Mouse (Mus musculus) lung, adult 18-20 months (tissue): ENCODE data around the gene Itgb3bp.

Experiments used
- DNase-seq, 2 experiments: peaks; one replicate each; pipeline ENCODE4 v3.0.0; 2022; ENCODE audit warnings: mixed read lengths in 2 of 2

The Itgb3bp gene

GRCm38 (mm10) chr4:99931240-99931580, 1.6 kb upstream of the Itgb3bp start:
- DNase-seq, result no peak

DNA sequence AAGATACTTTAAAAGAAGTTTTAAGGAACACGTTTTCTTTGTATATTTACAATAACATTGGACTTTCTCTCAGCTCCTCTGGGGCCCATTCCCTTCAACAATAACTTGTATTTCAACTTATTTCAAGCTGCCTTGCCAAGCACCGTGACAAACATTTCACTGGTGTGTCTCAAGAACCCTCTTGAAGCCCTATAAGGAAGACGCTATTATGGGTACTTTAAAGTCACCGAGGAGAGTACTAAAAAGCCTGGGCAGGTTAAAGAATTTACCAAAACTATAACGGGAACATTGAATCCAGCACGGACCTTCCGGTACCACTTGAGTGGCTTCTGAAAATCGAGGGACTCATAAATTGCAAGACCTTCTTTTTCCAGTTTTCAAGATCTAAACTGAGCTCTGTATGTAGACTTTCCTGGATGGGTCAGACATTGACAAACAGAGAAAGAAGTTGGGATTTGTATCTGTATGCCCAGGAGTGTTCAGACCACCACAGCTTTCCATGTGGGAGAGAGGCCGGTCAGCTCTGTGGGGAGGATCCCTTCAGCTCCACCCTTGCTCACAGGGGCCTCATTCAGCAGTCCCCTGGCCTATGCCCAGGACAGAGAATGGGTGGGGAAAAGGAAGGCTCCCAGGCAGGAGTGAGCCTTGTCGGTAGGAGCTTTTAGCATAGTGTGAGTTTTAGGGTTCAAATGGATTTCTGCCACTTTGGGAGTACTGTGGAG, 1.1 kb upstream of the Itgb3bp start:
- peak; percentile 39 to 52 for DNase-seq

GRCm38 (mm10) chr4:99929149-99929612, 432 bp downstream of the Itgb3bp start, which contains the start of gene Pgm1:
TSS of gene Pgm1 (plus strand) at chr4:99929414.
- peak; percentile 91 to 93 for DNase-seq

DNA sequence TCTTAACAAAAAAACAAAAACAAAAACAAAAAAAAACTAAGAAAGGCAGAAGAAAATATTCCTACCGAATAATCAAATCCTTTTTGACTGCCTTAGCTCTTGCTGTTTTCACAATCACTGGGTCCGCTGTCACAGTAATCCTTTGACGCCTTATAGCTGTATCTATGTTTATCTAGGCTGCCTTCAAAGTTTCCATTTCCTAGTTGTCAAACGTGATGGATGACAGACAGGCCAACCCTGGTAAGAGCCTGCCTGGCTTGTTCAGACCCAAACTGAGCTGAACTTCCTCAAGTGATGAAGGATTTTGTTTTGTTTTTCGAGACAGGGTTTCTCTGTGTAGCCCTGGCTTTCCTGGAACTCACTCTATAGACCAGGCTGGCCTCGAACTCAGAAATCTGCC, 1.1 kb downstream of the Itgb3bp start:
- no peak for DNase-seq

DNA sequence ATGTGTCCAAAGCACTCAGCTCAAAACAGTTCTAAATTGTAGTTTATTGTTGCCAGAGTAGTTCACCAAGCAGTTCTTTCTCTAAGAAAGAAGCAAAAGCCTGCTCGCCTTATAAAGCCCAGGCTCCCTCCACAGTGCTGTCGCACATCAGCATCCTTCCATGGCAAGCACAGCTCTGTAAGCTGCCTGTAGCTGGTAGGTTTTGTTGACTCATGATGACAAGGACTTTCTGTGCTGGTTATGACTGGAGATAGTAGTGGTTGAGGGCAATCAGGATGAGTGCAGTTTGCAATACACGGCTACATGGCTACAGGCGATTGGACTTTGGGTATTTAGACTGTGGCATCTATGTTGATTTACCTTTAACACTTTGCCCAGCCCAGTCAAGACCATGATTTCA, 3.2 kb downstream of the Itgb3bp start:
- DNase-seq, result no peak

DNA sequence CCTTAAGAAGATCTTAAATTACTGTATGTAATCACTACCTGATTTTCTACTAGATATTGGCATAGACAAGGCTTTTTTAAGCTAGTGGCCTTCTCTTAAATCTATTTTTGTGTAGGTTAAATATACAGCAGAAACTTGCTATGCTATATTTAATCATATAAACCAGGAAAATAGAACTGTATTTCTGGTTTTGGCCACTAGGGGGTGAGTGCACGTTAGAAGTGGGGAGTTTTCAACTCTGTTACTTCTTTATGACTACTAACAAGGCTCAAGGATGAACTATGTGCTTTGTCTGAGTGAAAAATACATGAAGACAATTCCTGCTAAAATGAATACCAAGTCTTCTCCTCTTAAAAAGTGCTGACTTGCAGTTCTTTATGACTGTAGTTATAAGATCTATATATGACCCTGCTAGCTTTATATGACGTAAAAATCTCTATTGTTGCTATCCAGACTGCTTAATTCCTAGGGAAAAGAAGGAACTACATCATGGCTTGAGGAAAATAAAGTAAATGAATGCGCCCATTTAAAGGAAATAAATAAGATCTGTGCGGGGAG, 15.6 kb downstream of the Itgb3bp start:
- DNase-seq, result no peak

GRCm38 (mm10) chr4:99882405-99882804, 47.2 kb downstream of the Itgb3bp start:
- no peak for DNase-seq

DNA sequence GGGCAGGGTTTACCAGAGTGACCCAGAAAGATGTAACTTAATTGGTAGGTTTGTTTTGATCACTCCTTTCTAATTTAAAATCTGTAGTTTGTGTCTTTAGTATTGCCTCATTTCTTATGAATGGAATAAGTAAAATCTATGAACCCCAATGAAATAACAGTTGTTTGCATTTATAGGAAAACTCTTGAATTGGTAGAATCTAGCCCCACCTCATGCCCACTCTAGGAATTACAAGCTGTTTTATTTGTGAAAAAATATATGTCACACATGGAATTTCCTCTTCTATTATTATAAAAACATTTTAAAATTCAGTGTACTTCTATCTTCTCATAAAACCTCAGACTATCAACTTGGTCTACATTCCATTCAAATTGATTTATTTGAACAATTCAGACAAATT, 47.7 kb downstream of the Itgb3bp start:
- peak in 1 of 2 experiments; percentile 4 for DNase-seq

DNA sequence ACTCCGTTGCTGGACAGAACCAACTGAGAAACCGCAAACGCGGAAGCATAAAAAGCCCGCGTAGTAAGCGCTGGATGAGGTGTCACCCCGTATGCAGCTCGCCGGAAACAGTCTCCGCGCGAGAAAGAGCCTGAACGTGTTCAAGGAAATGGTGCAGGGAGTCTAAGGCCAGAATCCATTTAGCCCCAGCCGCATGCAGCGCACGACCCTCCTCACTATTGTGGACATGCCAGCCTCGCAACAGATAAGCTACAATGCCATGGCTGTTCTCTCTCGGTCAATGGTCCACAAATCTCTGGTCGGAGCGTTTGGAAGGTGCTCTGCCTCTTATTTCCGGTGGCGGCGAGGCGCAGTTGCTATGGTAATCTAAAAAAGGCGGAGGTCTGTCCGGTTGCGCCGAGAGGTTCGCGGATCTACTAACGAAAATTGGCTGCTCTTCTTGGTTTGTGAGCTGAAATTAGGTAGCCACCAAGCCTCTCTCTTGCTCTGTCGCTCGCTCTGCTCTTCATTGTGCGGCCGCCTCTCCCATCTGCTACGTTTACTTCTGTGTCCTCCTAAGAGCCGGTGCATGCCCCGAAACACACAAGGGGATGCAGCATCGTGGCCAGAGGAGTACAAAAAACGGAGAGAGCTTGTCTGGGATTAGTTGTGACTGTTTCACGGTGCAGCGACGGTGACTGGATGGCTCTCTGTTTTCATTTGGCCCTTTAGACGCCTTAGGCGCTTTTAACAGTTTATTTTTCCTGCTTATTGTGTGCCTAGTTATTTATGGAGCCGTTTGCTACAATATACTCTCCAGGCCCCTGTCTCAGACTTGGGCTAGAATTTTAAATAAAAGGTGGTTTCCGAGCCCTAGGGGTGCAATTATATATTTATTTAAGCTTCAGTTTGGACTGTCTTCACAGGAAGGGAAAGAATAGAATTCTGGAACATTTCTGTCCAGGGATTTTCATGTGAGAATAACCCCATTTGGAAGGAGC, 100.2 kb downstream of the Itgb3bp start, which contains the start of gene Efcab7:
TSS of gene Efcab7 (plus strand) at position 105 of the 980 bp plus-strand sequence.
- DNase-seq, result peak; percentile 79 to 81

DNA sequence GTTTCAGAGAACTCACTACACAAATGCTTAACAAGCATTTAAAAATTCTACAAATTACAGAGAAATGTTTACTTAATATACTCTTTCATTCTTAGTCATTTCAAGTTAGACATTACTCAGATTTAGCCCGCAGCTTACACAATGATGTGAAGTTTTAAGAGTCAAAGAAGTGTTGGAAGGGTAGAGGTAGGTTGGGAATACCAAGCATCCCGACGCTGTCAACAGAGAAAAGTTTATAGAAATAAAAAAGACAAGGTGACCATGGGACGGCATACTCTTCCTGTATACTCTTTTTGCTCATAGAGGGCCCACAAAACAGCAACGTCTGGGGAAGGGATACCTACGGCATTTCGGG, 100.9 kb downstream of the Itgb3bp start:
- DNase-seq, result no peak

DNA sequence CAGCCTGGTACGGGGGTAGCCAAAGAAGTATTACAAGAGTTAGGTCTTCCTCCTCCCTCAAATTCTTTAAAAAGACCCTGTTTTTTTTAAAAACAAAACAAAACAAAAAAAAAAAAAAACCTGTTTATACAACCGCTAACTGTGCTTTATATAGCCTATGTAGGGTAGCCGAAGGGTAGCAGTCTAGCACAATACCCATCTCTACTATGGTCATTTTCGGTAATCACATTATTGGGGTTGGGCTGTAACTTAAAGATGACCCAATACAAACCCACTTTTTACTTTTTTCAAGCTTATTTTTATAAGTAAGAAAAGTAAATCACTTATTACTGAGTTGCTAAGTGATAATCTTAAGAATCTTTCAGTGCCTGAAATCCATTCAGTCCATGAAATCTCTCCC, 101.3 kb downstream of the Itgb3bp start:
- DNase-seq, result no peak

DNA sequence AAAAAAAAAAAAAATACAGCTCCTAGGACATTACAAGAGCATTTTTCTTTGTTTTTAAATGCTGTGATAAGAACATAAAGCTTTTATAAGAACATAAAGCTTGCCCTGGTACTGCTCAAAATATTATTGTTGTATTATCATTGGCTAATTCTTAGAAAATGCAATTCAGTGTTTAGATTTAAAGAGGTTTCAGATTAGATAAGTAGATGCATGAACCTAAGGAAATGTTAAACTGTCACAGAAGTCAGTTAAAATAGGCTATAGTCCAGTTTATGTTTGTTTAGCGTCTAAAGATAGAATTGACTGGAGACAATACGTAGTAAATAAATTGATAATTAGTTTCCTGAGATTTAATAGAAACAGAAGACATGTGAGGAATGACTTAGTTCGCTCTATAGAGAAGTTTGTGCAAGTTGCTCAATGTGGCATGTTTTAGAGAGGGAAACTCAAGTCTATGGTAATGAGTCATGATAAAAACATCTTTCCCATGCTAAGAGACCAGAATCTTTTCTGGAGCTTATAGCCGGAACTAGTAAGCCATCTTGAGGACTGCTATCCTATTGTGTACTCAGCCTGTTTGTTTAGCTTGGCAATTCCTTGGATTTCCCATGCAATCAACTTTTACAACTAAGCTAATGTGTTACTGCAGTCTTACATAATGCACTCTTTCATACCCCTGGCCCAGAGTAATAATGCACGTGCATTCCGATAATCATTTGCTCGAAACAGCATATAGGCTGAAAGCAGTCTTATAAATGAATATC, 112.7 kb downstream of the Itgb3bp start:
- DNase-seq, result no peak

DNA sequence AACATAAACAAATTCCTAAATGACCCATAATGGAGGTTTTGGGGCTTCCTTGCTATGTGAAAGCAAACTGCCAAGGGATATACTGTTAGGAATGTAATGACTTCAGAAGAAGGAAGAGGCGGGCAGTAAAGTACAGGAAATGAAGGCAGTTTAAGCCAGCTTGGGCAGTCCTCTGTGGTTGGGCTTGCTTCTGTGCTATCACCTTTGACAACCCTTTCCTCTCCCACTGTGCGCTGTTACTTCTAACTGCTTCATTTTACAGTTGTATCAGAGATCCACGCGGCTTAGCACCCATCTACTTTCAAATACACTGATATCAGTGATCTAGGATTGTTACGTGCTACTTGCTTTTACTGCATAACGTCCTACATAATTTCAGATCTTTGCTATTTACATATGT, 137.2 kb downstream of the Itgb3bp start:
- DNase-seq, result no peak

DNA sequence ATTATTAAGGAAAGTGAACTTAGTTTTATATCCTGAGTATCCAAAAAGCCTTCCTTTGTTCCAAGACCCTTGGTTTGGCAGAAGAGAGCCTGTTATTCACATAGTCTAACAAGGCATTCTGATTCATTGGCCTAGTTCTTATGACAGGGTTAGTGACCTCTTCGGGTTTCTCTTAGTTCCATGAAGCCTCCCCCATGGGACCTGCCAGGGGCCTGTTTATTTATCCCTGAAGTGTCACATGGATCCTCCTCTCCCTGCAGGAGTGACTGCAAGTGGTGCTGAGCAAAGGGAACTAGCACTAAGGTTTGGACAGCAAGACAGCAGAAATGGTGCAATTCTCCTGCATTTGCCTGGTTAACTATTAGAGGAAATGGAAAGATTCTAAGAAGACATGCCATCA, 156.6 kb downstream of the Itgb3bp start:
- peak; percentile 9 for DNase-seq

GRCm38 (mm10) chr4:99770555-99770954, 159.1 kb downstream of the Itgb3bp start:
- peak in 1 of 2 experiments; percentile 10 for DNase-seq

DNA sequence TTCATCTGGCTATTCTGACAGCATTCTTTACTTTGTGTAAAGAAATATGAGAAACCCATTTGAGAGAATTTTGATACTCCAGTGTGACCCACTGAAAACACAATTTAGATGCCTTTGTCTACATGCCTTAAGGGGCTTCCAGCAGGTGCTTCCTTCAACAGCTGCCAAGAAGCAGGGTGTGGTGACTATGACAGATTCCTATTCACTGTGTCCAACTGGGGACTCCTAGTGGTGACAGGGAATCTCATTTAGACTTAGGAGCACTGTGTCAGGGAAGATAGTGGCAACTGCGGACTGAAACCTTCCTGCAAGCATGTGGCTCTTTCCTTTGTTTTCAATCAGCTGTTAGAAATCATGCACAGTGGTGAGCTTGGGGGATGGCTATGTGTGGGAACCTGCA, 162.9 kb downstream of the Itgb3bp start:
- peak in 1 of 2 experiments; percentile 13 for DNase-seq

DNA sequence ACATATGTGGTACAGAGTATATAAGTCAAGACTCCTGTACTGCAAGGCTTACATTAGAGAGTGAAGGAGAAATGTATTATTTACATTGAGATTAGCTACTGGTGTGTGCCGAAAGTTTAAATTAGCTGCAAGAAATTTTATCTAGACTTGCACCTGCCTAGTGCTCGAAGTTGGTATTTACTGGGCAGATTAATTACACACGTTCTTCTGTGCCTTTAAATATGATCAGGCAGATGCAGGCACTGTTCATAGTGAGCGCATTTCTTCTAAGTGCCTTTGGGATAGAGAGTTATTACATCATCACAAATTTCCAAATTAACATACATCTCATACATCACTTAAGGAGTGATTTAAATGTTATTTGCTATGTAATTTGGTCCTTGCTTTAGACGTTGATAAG, 163.3 kb downstream of the Itgb3bp start:
- DNase-seq, result no peak

- DNase-seq, result peak; percentile 17 to 31
These were observed 177.2 kb downstream of the Itgb3bp start for GRCm38 (mm10) chr4:99752426-99752825.

DNA sequence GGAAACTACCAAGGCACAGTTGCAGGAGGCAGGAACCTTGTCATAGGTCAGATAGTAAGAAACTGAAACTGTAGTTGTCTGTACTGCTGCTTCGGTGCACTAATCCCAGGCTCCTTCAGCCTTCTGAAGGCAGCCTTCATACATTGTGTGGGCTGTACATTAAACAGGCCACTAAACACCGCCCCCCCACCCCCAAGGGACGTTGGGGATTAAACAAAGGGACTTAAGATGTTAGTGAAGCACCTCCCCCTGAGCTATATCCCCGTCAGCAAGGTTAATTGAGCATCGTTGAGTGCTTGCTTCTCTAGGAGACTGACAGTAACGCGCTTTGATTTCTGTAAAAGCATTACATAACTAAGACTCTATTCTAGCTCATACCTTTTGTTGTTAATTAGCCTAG, 189.8 kb downstream of the Itgb3bp start:
- no peak for DNase-seq

DNA sequence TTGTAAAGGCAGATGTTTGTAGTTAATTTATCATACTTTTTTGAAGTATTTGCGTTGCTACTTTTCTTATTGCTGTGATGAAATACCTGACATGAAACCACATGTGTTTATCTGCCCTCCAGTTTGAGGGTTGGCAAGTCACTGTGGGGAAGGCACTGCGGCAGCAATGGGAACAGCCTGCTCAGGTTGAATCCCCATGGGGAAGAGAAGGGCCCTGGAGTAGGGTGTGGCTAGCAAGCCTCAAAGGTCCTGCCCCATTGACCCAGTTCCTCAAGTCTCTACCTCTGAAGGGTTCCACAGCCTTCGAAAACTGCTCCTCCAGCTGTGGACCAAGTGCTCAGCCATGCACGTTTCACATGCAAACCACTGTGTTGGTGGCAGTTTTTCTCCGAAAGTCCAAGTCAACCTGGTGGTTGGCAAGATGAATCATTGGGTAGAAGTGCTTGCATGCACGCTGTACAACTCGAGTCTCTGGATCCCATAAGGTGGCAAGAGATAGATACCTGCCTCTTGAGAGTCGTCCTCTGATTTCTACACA, 203.6 kb downstream of the Itgb3bp start:
- no peak for DNase-seq

DNA sequence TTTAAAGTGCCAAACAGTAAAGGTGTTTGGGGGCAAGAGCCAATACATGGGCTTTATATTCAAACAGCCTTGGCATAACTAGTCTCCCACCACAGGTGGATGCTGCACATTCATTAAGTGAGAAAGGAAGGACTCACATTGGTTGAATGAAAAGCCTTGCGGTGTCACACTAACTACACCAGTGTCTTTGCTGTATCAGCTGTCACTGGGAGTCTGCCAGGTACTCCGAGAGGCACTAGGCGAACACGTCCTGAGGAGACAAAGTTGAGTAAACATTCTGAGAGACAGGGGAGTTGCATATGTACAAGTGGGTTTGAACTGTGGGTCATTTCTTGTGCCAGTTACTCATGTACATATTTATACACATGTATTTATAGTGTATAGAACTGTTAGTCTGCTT, 205.3 kb downstream of the Itgb3bp start:
- DNase-seq, result peak in 1 of 2 experiments; percentile 10

DNA sequence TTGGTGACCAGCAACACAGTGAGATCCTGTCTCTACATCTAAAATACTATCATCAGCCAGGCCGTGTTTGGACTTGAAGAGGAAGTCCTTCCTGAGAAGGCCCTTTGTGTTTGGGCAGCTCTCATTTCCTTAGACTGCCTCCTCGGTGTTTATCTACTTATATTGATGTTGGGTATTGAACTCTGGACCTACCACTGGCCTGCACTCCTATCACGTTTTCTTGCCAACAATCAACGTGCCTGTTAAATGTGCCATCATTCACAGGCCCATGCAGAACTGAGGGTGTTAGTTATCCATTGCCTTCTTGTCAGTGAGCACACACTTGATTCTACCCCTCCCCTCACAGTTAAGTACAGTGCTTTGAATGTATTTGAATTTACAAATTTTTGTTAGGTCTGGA, 211.7 kb downstream of the Itgb3bp start:
- DNase-seq, result peak; percentile 5 to 19
